Mouse (Mus musculus) stomach, embryonic 14.5 days (tissue): ENCODE data around the gene Gm20388. TPM values are rescaled to one million over a fixed set of nuclear protein-coding genes. Genes with fewer than 3 reads are reported as not detected.

ENCODE experiments used
- ATAC-seq: fragments of 200-750 bp; cut with Nextera tagmentation; 2 replicates; pipeline ENCODE4 v1.8.0; 2017; ENCODE audit warnings: low read depth, moderate TSS enrichment; ENCODE audit not compliant: insufficient number of reproducible peaks, insufficient read depth, low FRiP score
- H3K27ac ChIP-seq: fragments of 300-500 bp; sonication (generic); 2 replicates; pipeline ENCODE4 v1.5.1; 2014; ENCODE audit warnings: mild to moderate bottlenecking, low read length, moderate library complexity, mixed read lengths
- H3K27me3 ChIP-seq: fragments of 300-500 bp; sonication (generic); 2 replicates; pipeline ENCODE4 v1.6.1; 2014; ENCODE audit warnings: low read length, control low read depth, mixed read lengths; ENCODE audit not compliant: control insufficient read depth, insufficient read depth
- H3K36me3 ChIP-seq: fragments of 300-500 bp; sonication (generic); 2 replicates; pipeline ENCODE4 v1.6.1; 2014; ENCODE audit warnings: mild to moderate bottlenecking, control low read depth, low read length, moderate library complexity, mixed read lengths; ENCODE audit not compliant: control insufficient read depth, insufficient read depth
- H3K4me1 ChIP-seq: fragments of 300-500 bp; sonication (generic); 2 replicates; pipeline ENCODE4 v1.6.1; 2014; ENCODE audit warnings: low read length, control low read depth, mixed read lengths; ENCODE audit not compliant: control insufficient read depth, insufficient read depth
- H3K4me2 ChIP-seq: fragments of 300-500 bp; sonication (generic); replicated peaks from 2 replicates; pipeline ENCODE4 v1.6.1; 2014; ENCODE audit warnings: low read depth, low read length, control low read depth
- H3K4me3 ChIP-seq: fragments of 300-500 bp; sonication (generic); 2 replicates; pipeline ENCODE4 v1.5.1; 2014; ENCODE audit warnings: low read depth, low read length, control low read depth
- H3K9ac ChIP-seq: fragments of 300-500 bp; sonication (generic); replicated peaks from 2 replicates; pipeline ENCODE4 v1.6.1; 2014; ENCODE audit warnings: low read depth, mild to moderate bottlenecking, control low read depth, low read length, moderate library complexity, mixed read lengths
- H3K9me3 ChIP-seq: fragments of 300-500 bp; sonication (generic); 2 replicates; pipeline ENCODE4 v1.6.1; 2016; ENCODE audit warnings: low read depth, low read length, control low read depth; ENCODE audit not compliant: control insufficient read depth
- WGBS: fragments of 180-500 bp; shearing (Covaris S2); extraction: QIAGEN DNeasy Blood & Tissue Kit; methylation state at CpG from one replicate; pipeline ENCODE4 v1.1.7; 2014; 5-methylcytosine and 5-hydroxymethylcytosine counted together
- polyA plus RNA-seq: library from polyadenylated mRNA; unstranded; fragments of >200 nt; fragmentation: Nextera tagmentation; extraction: Ambion mirVana; gene quantifications from 2 replicates; pipeline ENCODE4 v1.2.1, GENCODE M21; 2014

Gene Gm20388
- polyA plus RNA-seq, 1 experiment from 2014 or later = 11.4 TPM

- ATAC-seq = no peak
- Histone ChIP-seq H3K4me2 (peak overlapping the region; percentile 85), H3K4me3 (peak overlapping the region; percentile 47; the same call in 1 of the 2 replicates), H3K27ac (no peak overlapping the region), H3K9ac (no peak overlapping the region), H3K9me3 (no peaks in the 10 kb centered on the region), H3K36me3 (no peaks in the 10 kb centered on the region), H3K4me1 (no peaks in the 10 kb centered on the region), H3K27me3 (peaks cover 14% of the 10 kb centered on the region; the same call in 1 of the 2 replicates)
- 54% methylated on average over 7 of the region's 7 CpGs for WGBS
These were observed 826.5 kb downstream of the Gm20388 start for GRCm38 (mm10) chr8:120737166-120737565.

GRCm38 (mm10) chr8:120738771-120739170 lies 828.1 kb downstream of the Gm20388 start:
- no peak overlapping the region for H3K27ac ChIP-seq
- no peak overlapping the region for H3K9ac ChIP-seq
- H3K9me3 ChIP-seq = no peaks in the 10 kb centered on the region
- no peak overlapping the region for H3K4me2 ChIP-seq
- peaks cover 7% of the 10 kb centered on the region for H3K4me1 ChIP-seq
- no peak for ATAC-seq
- H3K4me3 ChIP-seq = no peak overlapping the region
- peaks cover 14% of the 10 kb centered on the region; the same call in 1 of the 2 replicates for H3K27me3 ChIP-seq
- WGBS = 86% methylated on average over 4 of the region's 4 CpGs
- no peaks in the 10 kb centered on the region for H3K36me3 ChIP-seq

GRCm38 (mm10) chr8:120739526-120739925 lies 828.9 kb downstream of the Gm20388 start:
- H3K9ac ChIP-seq = no peak overlapping the region

GRCm38 (mm10) chr8:120740579-120740978 lies 829.9 kb downstream of the Gm20388 start:
- Histone ChIP-seq H3K4me1 (peaks cover 15% of the 10 kb centered on the region), H3K27me3 (peaks cover under 1% of the 10 kb centered on the region; the same call in 1 of the 2 replicates), H3K4me2 (no peak overlapping the region), H3K4me3 (no peak overlapping the region), H3K9ac (no peak overlapping the region), H3K36me3 (no peaks in the 10 kb centered on the region), H3K9me3 (no peaks in the 10 kb centered on the region), H3K27ac (no peak overlapping the region)
- ATAC-seq = no peak
- WGBS = 54% methylated on average over 2 of the region's 2 CpGs

More at GRCm38 (mm10) chr8:120739526-120739925, 828.9 kb downstream of the Gm20388 start:
- ATAC-seq = no peak
- Histone ChIP-seq H3K27ac (no peak overlapping the region), H3K4me3 (no peak overlapping the region), H3K36me3 (no peaks in the 10 kb centered on the region), H3K27me3 (peaks cover 11% of the 10 kb centered on the region; the same call in 1 of the 2 replicates), H3K9me3 (no peaks in the 10 kb centered on the region), H3K4me1 (peaks cover 15% of the 10 kb centered on the region), H3K4me2 (no peak overlapping the region)
- 83% methylated on average over 15 of the region's 15 CpGs for WGBS

GRCm38 (mm10) chr8:120741001-120741400 lies 830.4 kb downstream of the Gm20388 start:
- 83% methylated on average over 17 of the region's 17 CpGs for WGBS
- Histone ChIP-seq H3K9ac (no peak overlapping the region), H3K4me3 (no peak overlapping the region), H3K4me1 (peaks cover 15% of the 10 kb centered on the region), H3K36me3 (no peaks in the 10 kb centered on the region), H3K27me3 (no peaks in the 10 kb centered on the region), H3K9me3 (no peaks in the 10 kb centered on the region), H3K4me2 (no peak overlapping the region), H3K27ac (no peak overlapping the region)
- no peak for ATAC-seq

- Histone ChIP-seq H3K9ac (no peak overlapping the region), H3K9me3 (no peaks in the 10 kb centered on the region), H3K27me3 (no peaks in the 10 kb centered on the region), H3K27ac (no peak overlapping the region), H3K4me1 (peaks cover 15% of the 10 kb centered on the region), H3K4me3 (no peak overlapping the region), H3K36me3 (no peaks in the 10 kb centered on the region), H3K4me2 (no peak overlapping the region)
- ATAC-seq = no peak
- WGBS = 86% methylated on average over 15 of the region's 15 CpGs
These were observed 831.3 kb downstream of the Gm20388 start for GRCm38 (mm10) chr8:120741815-120742530.

- Histone ChIP-seq H3K4me3 (no peak overlapping the region), H3K27me3 (no peaks in the 10 kb centered on the region), H3K9ac (no peak overlapping the region), H3K9me3 (no peaks in the 10 kb centered on the region), H3K4me1 (peaks cover 15% of the 10 kb centered on the region), H3K36me3 (no peaks in the 10 kb centered on the region), H3K27ac (peak overlapping the region; percentile 61), H3K4me2 (no peak overlapping the region)
- WGBS = 41% methylated on average over 12 of the region's 12 CpGs
- ATAC-seq = no peak; the same call in 1 of the 2 replicates
These were observed 832.7 kb downstream of the Gm20388 start for GRCm38 (mm10) chr8:120743149-120743897.

GRCm38 (mm10) chr8:120743898-120744290 lies 833.3 kb downstream of the Gm20388 start:
- H3K9me3 ChIP-seq = no peaks in the 10 kb centered on the region
- H3K36me3 ChIP-seq = no peaks in the 10 kb centered on the region
- no peak overlapping the region; the same call in 1 of the 2 replicates for H3K9ac ChIP-seq
- H3K4me3 ChIP-seq = no peak overlapping the region
- H3K27ac ChIP-seq = peak overlapping the region; percentile 61
- H3K4me2 ChIP-seq = no peak overlapping the region
- WGBS = 45% methylated on average over 4 of the region's 4 CpGs
- peaks cover 15% of the 10 kb centered on the region for H3K4me1 ChIP-seq
- peak; percentile 28 for ATAC-seq
- no peaks in the 10 kb centered on the region for H3K27me3 ChIP-seq
